Mouse (Mus musculus) 416B (cell line): ENCODE measurements at regions not wholly inside any gene's neighbourhood (a gene's known extent, or its start where the extent isn't known, plus 50 kb on each side); places are given as distances from the start of the nearest gene placed in this dataset.

Experiments used
- DNase-seq: peaks from one replicate; pipeline ENCODE4 v3.0.0; 2011; ENCODE audit warnings: low read depth

DNA sequence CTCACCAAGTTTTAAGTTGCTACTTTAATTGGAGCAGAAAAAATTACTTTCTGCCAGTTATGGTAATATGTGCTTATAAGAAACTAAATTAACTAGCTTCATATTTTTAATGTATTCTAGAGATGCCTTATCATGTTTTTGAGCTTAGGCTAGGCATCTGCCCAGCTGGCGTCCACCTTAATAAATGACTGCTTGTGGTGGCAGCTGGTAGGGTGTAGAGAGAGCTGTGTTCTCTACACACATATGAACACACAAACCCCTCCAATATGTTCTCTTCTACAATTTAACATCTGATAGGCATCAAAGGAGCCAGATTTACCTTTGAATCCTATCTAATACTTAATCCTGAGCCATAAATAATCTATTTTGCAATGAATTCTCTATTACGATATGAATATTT lies 173.4 kb downstream of the Gm4340 start:
- no peak for DNase-seq

DNA sequence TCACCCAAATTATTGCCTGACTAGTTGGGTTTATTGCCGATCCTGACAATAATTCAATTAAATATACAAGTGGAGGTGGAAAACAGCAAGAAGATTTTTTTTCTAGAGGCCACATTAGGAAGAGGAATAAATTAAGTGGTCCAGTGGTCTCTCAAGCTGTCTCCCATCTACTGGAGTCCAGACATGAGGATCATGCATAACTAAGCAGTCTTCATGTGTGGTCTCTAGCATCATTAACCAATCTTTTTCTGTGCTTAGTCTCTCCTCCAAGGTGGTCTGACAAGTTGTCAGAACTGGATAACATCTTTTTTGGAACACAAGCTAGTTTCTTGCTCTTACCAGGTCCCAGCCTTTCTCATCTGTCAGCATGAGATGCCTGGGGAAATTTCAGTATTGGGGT lies 180.7 kb downstream of the Gm4340 start:
- no peak for DNase-seq

DNA sequence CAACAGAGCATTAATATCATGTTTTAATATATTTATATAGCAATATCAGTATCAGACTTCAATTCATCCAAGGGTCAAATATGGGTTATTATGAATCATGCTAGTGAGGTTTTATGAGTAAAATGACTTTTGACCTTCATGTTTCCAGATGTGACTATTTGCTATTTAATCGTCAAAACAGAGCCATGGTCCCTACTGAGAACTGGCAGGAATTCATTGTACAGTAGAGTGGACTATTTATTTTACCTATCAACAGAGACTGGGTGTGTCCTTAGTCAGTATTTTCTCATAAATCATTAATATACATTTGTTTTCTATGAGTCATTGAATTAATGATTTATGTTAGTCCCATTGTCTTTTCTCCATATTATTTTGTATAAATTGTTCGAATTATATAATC lies 194.4 kb downstream of the Gm4340 start:
- no peak for DNase-seq

DNA sequence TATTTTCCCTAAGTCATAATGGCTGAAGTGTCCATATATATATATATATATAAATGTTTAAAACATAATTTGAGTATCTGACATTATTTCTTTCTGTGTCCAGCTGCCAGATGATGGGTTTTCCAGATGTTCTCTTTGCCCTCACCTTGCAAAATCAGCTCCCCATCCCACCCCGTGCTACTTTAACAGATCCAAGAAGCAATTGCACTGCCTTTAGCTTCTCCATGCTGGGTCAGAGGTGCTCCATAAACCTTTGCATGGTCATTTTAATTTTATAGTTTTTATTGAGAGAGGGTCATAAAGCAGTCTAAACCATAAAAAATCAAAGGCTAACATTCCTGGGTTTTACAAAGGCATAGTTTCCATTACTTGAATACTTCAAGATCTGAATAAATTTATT lies 201.9 kb downstream of the Gm4340 start:
- no peak for DNase-seq

DNA sequence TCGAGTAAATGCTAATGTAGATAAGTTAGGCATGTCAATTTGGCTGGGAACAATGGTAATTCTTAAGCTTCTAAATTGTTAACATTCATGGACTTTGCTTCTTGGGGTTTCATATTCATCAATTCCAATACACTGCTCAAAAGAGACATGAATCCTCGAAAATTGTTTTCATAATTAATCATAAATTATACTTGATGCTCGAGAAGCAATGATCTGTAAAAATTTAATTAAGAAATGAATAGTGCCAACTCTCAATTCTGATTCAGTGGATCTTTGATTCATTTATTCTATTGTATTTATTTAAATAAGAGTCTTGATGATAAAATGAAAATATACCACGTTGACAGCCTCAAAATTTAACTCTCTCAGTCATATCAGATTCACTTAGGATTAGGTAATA lies 214.9 kb downstream of the Gm4340 start:
- DNase-seq = no peak

GRCm38 (mm10) chr10:104422541-104422940 lies 228.7 kb downstream of the Gm4340 start:
- no peak for DNase-seq

GRCm38 (mm10) chr10:104423161-104423560 lies 229.3 kb downstream of the Gm4340 start:
- DNase-seq = no peak

DNA sequence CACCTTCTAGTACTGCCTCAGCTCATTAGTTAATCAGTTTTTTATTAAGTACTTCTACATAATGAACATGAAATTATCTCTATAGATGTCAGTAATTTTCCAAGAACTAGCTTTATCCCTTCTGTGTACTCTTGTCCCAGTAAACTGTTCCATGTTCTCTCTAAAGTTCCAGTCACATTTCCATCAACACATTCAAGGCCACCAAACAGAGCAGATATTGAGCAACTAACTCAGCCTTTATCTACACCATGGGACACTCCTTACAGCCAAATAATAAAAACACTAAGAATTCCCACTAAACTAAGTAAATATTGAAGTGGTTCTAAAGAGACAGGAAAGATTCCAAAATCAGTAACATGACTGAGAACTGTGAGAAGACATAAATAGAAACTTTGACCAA lies 229.9 kb downstream of the Gm4340 start:
- DNase-seq = no peak

GRCm38 (mm10) chr10:104444926-104445325 lies 251.1 kb downstream of the Gm4340 start:
- DNase-seq = peak; percentile 34

GRCm38 (mm10) chr10:104455549-104456351 lies 261.9 kb downstream of the Gm4340 start:
- DNase-seq = no peak

DNA sequence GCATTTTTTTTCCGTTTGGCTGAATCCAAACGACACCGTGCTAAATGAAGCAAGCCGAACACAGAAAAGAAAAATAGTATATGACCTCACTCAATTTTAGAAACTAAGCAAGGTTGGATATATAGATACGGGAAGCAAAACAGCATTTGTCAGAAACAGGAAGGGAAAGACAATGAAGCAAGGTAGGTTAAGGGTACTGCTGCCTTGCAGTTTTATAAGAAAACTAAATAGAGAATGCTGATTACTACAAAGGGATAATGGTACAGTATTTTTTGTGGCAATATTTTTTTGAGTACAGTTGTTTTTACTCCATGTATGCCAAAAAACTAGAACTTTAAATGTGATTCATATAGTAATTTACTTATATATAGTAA lies 262.5 kb downstream of the Gm4340 start:
- no peak for DNase-seq

DNA sequence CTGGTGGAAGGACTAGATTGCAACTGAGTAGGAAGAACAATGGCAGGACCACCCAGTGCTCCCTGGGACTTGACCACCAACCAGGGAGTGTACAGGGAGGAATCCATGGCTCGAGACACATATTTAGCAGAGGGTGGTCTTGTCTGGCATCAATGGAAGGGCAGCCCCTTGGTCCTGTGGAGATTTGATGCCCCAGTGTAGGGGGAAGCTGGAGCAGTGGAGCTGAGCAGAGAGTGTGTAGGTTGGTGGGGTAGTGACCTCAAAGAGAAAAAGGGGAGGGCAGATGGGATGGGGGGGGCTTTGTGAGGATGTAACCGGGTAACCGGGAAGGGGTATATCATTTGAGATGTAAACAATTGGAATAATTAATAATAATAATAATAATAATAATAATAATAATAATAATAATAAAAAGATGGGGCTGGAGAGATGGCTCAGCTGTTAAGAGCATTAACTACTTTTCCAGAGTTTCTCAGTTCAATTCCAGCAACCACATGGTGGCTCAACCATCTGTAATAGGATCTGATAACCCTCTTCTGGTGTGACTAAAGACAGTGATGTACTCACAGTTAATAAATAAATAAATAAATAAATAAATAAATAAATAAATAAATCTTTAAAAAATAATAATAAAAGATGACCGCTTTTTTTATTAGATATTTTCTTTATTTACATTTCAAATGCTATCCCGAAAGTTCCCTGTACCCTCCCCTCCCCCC lies 292.5 kb downstream of the Gm4340 start:
- no peak for DNase-seq

GRCm38 (mm10) chr10:104489301-104489700 lies 295.5 kb downstream of the Gm4340 start:
- no peak for DNase-seq

GRCm38 (mm10) chr10:104490943-104491631 lies 297.2 kb downstream of the Gm4340 start:
- no peak for DNase-seq
